Mouse (Mus musculus) C2C12 (cell line): Measurements from ENCODE around the gene Adm2. TPM values are rescaled to one million over a fixed set of nuclear protein-coding genes. Genes with fewer than 3 reads are reported as not detected.

Experiments
- H3K27me3 ChIP-seq: one replicate; pipeline ENCODE4 v1.6.1; 2011; ENCODE audit not compliant: control insufficient read depth, insufficient read depth, insufficient read length
- H3K36me3 ChIP-seq: one replicate; pipeline ENCODE4 v1.6.1; 2011; ENCODE audit not compliant: control insufficient read depth, insufficient read depth
- H3K4me3 ChIP-seq: one replicate; pipeline ENCODE4 v1.5.1; 2011; ENCODE audit warnings: mild to moderate bottlenecking, control low read depth; ENCODE audit not compliant: poor library complexity, insufficient read depth, severe bottlenecking
- H3K79me2 ChIP-seq: one replicate; pipeline ENCODE4 v1.6.1; 2011; ENCODE audit not compliant: control insufficient read depth, insufficient read depth
- H3K79me3 ChIP-seq: one replicate; pipeline ENCODE4 v1.6.1; 2011; ENCODE audit warnings: low read depth, control low read depth
- H3ac ChIP-seq: one replicate; pipeline ENCODE3; 2011; ENCODE audit warnings: low read depth; ENCODE audit not compliant: control insufficient read depth, insufficient read length
- CEBPB ChIP-seq: IDR thresholded peaks from one replicate; pipeline ENCODE4 v1.6.1; 2011; ENCODE audit warnings: low read depth, mild to moderate bottlenecking, control low read depth, moderate library complexity
- CTCF ChIP-seq: IDR thresholded peaks from one replicate; pipeline ENCODE4 v1.5.1; 2011; ENCODE audit not compliant: control insufficient read depth, insufficient read depth, insufficient read length
- FOSL1 ChIP-seq: IDR thresholded peaks from one replicate; pipeline ENCODE4 v1.8.0; 2011; ENCODE audit warnings: mild to moderate bottlenecking, low read length; ENCODE audit not compliant: poor library complexity, insufficient read depth, severe bottlenecking
- MAX ChIP-seq: IDR thresholded peaks from one replicate; pipeline ENCODE4 v1.6.1; 2011; ENCODE audit warnings: mild to moderate bottlenecking, control low read depth
- MYOD1 ChIP-seq: IDR thresholded peaks from one replicate; pipeline ENCODE4 v1.6.1; 2011; ENCODE audit warnings: low read depth; ENCODE audit not compliant: control insufficient read depth, insufficient read length
- MYOG ChIP-seq: IDR thresholded peaks from one replicate; pipeline ENCODE4 v1.6.1; 2011; ENCODE audit not compliant: control insufficient read depth, insufficient read length; ENCODE audit errors: extremely low read depth
- USF1 ChIP-seq: IDR thresholded peaks from one replicate; pipeline ENCODE4 v1.6.1; 2011; ENCODE audit warnings: low read depth, mild to moderate bottlenecking, control low read depth, moderate library complexity
- polyA plus RNA-seq: library from polyadenylated mRNA; unstranded; fragments of >200 nt; fragmentation: generic; extraction: Trizol; gene quantifications from one replicate; pipeline ENCODE4 v1.2.1, GENCODE M21; 2012; ENCODE audit warnings: missing spikeins

Adm2 gene
- polyA plus RNA-seq, 1 experiment, result 7.0 TPM

GRCm38 (mm10) chr15:89340136-89340535 lies 17.6 kb downstream of the Adm2 start:
- Histone ChIP-seq H3K79me2 (no peaks in the 10 kb centered on the region), H3K36me3 (no peaks in the 10 kb centered on the region), H3K79me3 (no peaks in the 10 kb centered on the region), H3ac (no peak overlapping the region), H3K27me3 (peaks cover 2% of the 10 kb centered on the region), H3K4me3 (no peak overlapping the region)
- TF ChIP-seq USF1, result no peak
- no peak for TF ChIP-seq CEBPB
- no peak for TF ChIP-seq MYOD1
- no peak for TF ChIP-seq MYOG
- TF ChIP-seq FOSL1, result no peak
- no peak for TF ChIP-seq MAX
- TF ChIP-seq CTCF, result no peak

- H3K4me3 ChIP-seq, result no peak overlapping the region
- H3ac ChIP-seq, result no peak overlapping the region
- TF ChIP-seq MAX (no peak), USF1 (no peak), FOSL1 (no peak), CEBPB (no peak)
- no peaks in the 10 kb centered on the region for H3K36me3 ChIP-seq
- H3K79me3 ChIP-seq, result no peaks in the 10 kb centered on the region
- H3K27me3 ChIP-seq, result no peaks in the 10 kb centered on the region
- no peaks in the 10 kb centered on the region for H3K79me2 ChIP-seq
Measured at GRCm38 (mm10) chr15:89341678-89342077, 19.2 kb downstream of the Adm2 start.

- TF ChIP-seq FOSL1 (no peak), CEBPB (no peak), CTCF (no peak), USF1 (no peak), MYOD1 (no peak), MYOG (no peak), MAX (no peak)
- Histone ChIP-seq H3K36me3 (no peaks in the 10 kb centered on the region), H3ac (no peak overlapping the region), H3K79me3 (no peaks in the 10 kb centered on the region), H3K79me2 (no peaks in the 10 kb centered on the region), H3K4me3 (no peak overlapping the region), H3K27me3 (no peaks in the 10 kb centered on the region)
Measured at GRCm38 (mm10) chr15:89343325-89343724, 20.8 kb downstream of the Adm2 start.

- no peak overlapping the region for H3K4me3 ChIP-seq
- peaks cover 30% of the 10 kb centered on the region for H3K79me2 ChIP-seq
- H3K79me3 ChIP-seq, result peaks cover 15% of the 10 kb centered on the region
- H3K27me3 ChIP-seq, result no peaks in the 10 kb centered on the region
- no peak overlapping the region for H3ac ChIP-seq
- peaks cover 52% of the 10 kb centered on the region for H3K36me3 ChIP-seq
- TF ChIP-seq FOSL1 (no peak), USF1 (no peak), MAX (no peak), MYOD1 (no peak), CEBPB (no peak), MYOG (no peak), CTCF (no peak)
Measured at GRCm38 (mm10) chr15:89350447-89350846, 27.9 kb downstream of the Adm2 start.

GRCm38 (mm10) chr15:89351302-89351701 lies 28.8 kb downstream of the Adm2 start:
- TF ChIP-seq CTCF (no peak), USF1 (no peak), CEBPB (no peak), FOSL1 (no peak), MYOG (no peak)
- no peaks in the 10 kb centered on the region for H3K27me3 ChIP-seq
- H3K36me3 ChIP-seq, result peaks cover 52% of the 10 kb centered on the region
- peaks cover 38% of the 10 kb centered on the region for H3K79me2 ChIP-seq
- no peak overlapping the region for H3ac ChIP-seq
- H3K79me3 ChIP-seq, result peaks cover 19% of the 10 kb centered on the region
- no peak overlapping the region for H3K4me3 ChIP-seq

- H3ac ChIP-seq, result no peak overlapping the region
- no peaks in the 10 kb centered on the region for H3K27me3 ChIP-seq
- H3K4me3 ChIP-seq, result no peak overlapping the region
- peaks cover 24% of the 10 kb centered on the region for H3K79me3 ChIP-seq
- peaks cover 52% of the 10 kb centered on the region for H3K36me3 ChIP-seq
- peaks cover 46% of the 10 kb centered on the region for H3K79me2 ChIP-seq
- TF ChIP-seq CTCF (no peak), FOSL1 (no peak), CEBPB (no peak), MAX (no peak), MYOD1 (no peak), MYOG (no peak), USF1 (no peak)
Measured at GRCm38 (mm10) chr15:89352054-89352453, 29.5 kb downstream of the Adm2 start.
